Mouse (Mus musculus) hindbrain, embryonic 10.5 days (tissue): Measurements from ENCODE around the gene Krtap4-16. TPM values are rescaled to one million over a fixed set of nuclear protein-coding genes. Genes with fewer than 3 reads are reported as not detected.
A peak's percentile ranks its signal among the peaks of the same experiment; 100 is the strongest.
"Not testable (repeated sequence)": the region's sequence is repeated elsewhere in the genome, so short reads cannot be mapped to it uniquely, and the experiment has no call there.

Experiments used
- DNase-seq: peaks from one replicate; pipeline ENCODE4 v3.0.0-alpha.2; 2017; ENCODE audit warnings: low spot score
- H3K27ac ChIP-seq: fragments of 300-500 bp; sonication (generic); 2 replicates; pipeline ENCODE4 v1.5.1; 2016; ENCODE audit warnings: mild to moderate bottlenecking, moderate library complexity
- H3K27me3 ChIP-seq: fragments of 300-500 bp; sonication (generic); 2 replicates; pipeline ENCODE4 v1.6.1; 2016; ENCODE audit warnings: mild to moderate bottlenecking; ENCODE audit not compliant: poor library complexity, insufficient read depth, severe bottlenecking
- H3K36me3 ChIP-seq: fragments of 300-500 bp; sonication (generic); 2 replicates; pipeline ENCODE4 v1.6.1; 2016; ENCODE audit warnings: mild to moderate bottlenecking, moderate library complexity
- H3K4me1 ChIP-seq: fragments of 300-500 bp; sonication (generic); replicated peaks from 2 replicates; pipeline ENCODE4 v1.6.1; 2016; ENCODE audit warnings: mild to moderate bottlenecking
- H3K4me3 ChIP-seq: fragments of 300-500 bp; sonication (generic); 2 replicates; pipeline ENCODE4 v1.5.1; 2016; ENCODE audit warnings: mild to moderate bottlenecking, moderate library complexity
- H3K9me3 ChIP-seq: fragments of 300-500 bp; sonication (generic); 2 replicates; pipeline ENCODE4 v1.6.1; 2016; ENCODE audit warnings: mild to moderate bottlenecking, moderate library complexity
- WGBS: fragments of 180-500 bp; shearing (Covaris S2); methylation state at CpG from one replicate; pipeline ENCODE4 v1.1.7; 2016; 5-methylcytosine and 5-hydroxymethylcytosine counted together
- polyA plus RNA-seq: library from polyadenylated mRNA; unstranded; fragments of >200 nt; fragmentation: Nextera tagmentation; extraction: Ambion mirVana; gene quantifications from 2 replicates; pipeline ENCODE4 v1.2.1, GENCODE M21; 2016

Gene Krtap4-16
- polyA plus RNA-seq, result not detected in 2 replicates

DNA sequence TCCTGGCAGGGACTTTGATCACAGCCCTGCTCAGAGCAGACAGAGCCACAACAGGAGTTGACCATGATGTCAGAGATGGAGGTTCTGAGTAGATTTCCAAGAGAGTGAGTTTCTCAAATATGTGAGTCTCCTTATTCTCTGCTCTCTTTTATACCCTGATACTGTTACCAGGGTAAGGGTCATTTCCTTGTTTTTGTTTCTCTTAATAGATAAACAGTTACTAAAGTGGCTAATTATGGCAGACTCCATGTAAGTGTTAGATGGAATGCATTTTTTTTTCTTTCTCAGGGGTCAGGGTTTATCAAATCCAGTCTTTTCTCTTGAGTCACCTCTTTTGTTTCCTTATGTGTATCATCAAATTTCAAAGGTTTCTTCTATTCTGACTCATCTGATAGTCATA is at the start of gene Krtap4-16:
Gene Krtap4-16, minus strand, starts transcription at position 101 of the 400 bp plus-strand sequence.
- Histone ChIP-seq H3K27ac (no peak within 1 kb of the TSS), H3K9me3 (0 out of 2 replicates have a peak, but pooled peaks cover 4% of the 10 kb centered on the region), H3K4me3 (no peak within 1 kb of the TSS), H3K36me3 (no peaks in the 10 kb centered on the region), H3K27me3 (no peaks in the 10 kb centered on the region), H3K4me1 (no peaks in the 10 kb centered on the region)
- DNase-seq, result no peak

DNA sequence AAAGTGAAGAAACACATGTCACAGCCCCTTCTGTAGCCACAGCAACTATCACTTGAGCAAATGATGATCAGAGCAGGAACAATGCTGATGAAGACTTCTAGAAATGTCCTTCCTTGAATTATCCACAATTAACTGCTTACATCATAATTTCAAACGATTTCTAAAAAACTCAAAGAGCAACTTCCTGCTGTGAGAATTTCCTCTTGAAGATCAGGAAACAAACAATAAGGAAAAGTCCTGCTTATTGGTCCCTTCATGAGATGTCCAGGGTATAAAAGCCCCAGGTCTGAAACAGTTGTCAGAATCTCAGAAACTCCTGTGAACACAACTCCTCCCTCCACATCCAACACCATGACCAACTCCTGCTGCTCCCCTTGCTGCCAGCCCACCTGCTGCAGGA is 27.5 kb upstream of the Krtap4-16 start, which contains the start of gene Gm11567:
Gene Gm11567, plus strand, starts transcription at position 301 of the 400 bp plus-strand sequence.
- H3K4me1 ChIP-seq, DNase-seq, H3K36me3 ChIP-seq, H3K27me3 ChIP-seq, H3K27ac ChIP-seq, H3K9me3 ChIP-seq, H3K4me3 ChIP-seq: not testable (repeated sequence)
- WGBS, result 56% methylated on average over 1 of the region's 1 CpGs

DNA sequence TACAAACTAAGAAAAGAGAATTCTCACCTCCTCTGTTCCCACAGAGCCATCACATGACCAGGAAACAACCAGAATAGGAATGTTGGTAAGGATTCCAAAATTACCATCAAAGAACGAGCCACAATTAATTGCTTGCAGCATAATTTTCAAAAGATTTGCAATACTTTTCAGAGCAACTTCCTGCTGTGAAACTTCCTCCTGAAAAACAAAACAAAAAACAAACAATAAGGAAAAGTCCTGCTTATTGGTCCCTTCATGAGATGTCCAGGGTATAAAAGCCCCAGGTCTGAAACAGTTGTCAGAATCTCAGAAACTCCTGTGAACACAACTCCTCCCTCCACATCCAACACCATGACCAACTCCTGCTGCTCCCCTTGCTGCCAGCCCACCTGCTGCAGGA is 21.7 kb upstream of the Krtap4-16 start, which contains the start of gene Krtap9-1:
Gene Krtap9-1, plus strand, starts transcription at position 301 of the 400 bp plus-strand sequence.
- not testable (repeated sequence) for H3K27me3 ChIP-seq, H3K4me3 ChIP-seq, H3K36me3 ChIP-seq, DNase-seq, H3K27ac ChIP-seq, H3K4me1 ChIP-seq, H3K9me3 ChIP-seq
- 83% methylated on average over 1 of the region's 1 CpGs for WGBS

DNA sequence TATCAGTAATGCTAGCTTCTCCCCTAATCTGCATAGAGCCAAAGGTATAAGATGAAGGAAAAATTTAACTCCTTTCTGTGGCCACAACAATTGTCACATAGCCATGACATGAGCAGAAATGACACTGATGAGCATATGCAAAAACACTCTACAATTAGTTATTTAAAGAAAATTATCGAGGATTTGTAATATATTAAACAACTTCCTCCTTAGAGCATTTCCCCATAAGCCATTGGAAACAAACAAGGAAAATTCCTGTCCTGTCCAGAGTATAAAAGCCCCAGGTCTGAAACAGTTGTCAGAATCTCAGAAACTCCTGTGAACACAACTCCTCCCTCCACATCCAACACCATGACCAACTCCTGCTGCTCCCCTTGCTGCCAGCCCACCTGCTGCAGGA is 12.8 kb upstream of the Krtap4-16 start, which contains the start of gene Gm11559:
Gene Gm11559, plus strand, starts transcription at position 301 of the 400 bp plus-strand sequence.
- not testable (repeated sequence) for H3K4me1 ChIP-seq, H3K27ac ChIP-seq, H3K4me3 ChIP-seq, H3K36me3 ChIP-seq, H3K9me3 ChIP-seq, DNase-seq, H3K27me3 ChIP-seq
- WGBS, result 67% methylated on average over 1 of the region's 1 CpGs

DNA sequence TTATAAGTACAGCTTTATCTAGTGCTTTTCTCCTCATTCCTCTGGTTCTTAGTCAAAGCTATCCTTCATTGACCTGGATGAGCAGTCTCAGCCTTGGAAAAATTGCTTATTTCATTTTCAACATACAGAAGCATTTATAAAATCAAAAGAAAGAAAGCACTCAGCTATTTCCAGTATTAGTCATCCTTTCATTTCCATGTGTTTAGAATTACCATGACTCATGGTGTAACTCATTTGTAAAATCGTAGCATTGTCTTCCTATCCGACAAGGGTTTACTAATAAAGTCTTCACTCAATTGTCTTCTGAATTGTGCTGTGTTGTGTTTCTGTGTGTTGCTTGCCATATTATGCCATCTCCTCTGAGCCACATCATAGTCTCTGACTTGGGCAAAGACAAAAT is 7.4 kb upstream of the Krtap4-16 start:
- Histone ChIP-seq H3K27me3 (no peaks in the 10 kb centered on the region), H3K27ac (no peak overlapping the region), H3K4me3 (no peak overlapping the region), H3K4me1 (no peaks in the 10 kb centered on the region), H3K36me3 (no peaks in the 10 kb centered on the region), H3K9me3 (no peaks in the 10 kb centered on the region)
- 83% methylated on average over 2 of the region's 2 CpGs for WGBS
- no peak for DNase-seq

DNA sequence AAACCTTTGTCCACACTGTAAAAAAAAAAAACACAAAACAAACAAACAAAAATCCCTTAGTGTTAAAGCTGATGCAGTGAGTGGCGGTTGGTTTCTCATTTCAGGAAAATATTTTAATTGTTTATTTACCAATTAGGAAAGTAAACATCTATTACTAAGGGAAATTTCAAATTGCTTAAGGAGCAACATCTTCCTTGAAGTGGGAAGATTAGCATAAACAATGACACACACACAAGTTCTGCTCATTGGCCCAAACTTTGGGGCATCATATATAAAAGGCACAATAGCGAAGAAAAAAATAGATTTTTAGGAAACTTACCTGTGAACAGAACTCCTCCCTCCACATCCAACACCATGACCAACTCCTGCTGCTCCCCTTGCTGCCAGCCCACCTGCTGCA is 6.2 kb upstream of the Krtap4-16 start, which contains the start of gene Gm11568:
Gene Gm11568, plus strand, starts transcription at position 301 of the 400 bp plus-strand sequence.
- Histone ChIP-seq H3K27ac (no peak within 1 kb of the TSS), H3K36me3 (no peaks in the 10 kb centered on the region), H3K4me1 (no peaks in the 10 kb centered on the region), H3K9me3 (no peaks in the 10 kb centered on the region), H3K27me3 (no peaks in the 10 kb centered on the region), H3K4me3 (no peak within 1 kb of the TSS)
- WGBS, result 86% methylated on average over 2 of the region's 2 CpGs
- no peak for DNase-seq

DNA sequence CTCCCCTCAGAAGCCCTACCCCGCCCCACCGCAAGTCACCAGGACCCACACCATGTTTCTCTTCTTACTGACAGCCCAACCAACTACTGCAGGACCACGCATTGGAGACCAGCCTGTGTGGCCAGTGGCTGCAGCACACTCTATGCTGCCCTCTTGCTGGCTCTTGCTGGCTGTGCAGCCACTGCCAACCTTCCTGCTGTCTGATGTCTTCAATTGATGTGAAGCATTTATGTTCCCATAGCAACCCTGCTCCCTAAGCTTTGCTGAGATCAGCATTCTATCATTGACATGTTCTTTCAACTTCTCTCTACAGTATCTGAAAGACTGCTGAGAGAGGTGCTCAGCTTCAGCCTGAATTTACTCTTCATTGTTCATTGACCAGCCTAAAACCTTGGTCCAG is 2.7 kb upstream of the Krtap4-16 start:
- H3K4me1 ChIP-seq, result no peaks in the 10 kb centered on the region
- peak; percentile 15 for DNase-seq
- 63% methylated on average over 3 of the region's 3 CpGs for WGBS

DNA sequence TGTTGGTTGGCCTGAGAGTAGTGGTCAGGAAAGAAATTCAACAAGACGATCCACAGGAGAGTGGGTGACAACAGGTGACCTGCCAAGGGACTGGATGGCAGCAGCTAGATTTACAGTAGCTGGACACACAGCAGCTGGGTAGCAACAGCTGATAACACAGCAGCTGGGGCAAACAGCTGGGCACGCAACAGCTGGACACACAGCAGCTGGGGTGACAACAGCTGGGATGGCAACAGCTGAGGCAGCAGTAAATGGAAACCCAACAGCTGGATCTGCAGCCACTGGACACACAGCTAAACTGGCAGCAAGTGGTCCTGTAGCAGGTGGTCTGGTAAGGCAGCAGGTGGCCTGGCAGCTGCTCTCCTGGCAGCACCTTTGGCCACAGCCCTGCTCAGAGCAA is 4.7 kb downstream of the Krtap4-16 start:
- Histone ChIP-seq H3K9me3 (0 out of 2 replicates have a peak, but pooled peaks cover 4% of the 10 kb centered on the region), H3K27me3 (no peaks in the 10 kb centered on the region), H3K27ac (no peak overlapping the region), H3K36me3 (no peaks in the 10 kb centered on the region), H3K4me3 (no peak overlapping the region), H3K4me1 (no peaks in the 10 kb centered on the region)
- DNase-seq, result no peak
- 87% methylated on average over 2 of the region's 2 CpGs for WGBS

More for the DNA sequence above, 2.7 kb upstream of the Krtap4-16 start:
- no peaks in the 10 kb centered on the region for H3K27me3 ChIP-seq
- H3K27ac ChIP-seq, result no peak overlapping the region
- H3K36me3 ChIP-seq, result no peaks in the 10 kb centered on the region
- H3K4me3 ChIP-seq, result no peak overlapping the region
- H3K9me3 ChIP-seq, result 0 out of 2 replicates have a peak, but pooled peaks cover 4% of the 10 kb centered on the region

DNA sequence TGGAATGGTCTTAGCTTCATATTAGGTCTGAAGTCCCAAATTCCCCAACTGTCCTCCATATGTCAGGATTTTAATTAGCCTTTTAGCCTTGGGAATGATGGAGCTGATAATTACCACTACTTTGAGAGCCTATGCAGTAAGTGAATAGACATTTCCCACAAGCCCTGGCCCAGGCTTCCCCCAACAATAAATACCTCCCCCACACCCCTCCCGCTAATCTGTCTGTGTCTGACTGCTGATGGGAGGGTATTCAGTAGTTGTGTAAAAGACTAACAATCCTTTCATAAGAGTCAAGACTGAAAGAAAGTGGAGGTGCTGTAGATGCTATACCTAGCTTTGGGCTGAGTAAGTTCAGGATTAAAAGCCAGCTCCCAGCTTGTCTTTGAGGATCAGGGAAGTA is 9.2 kb downstream of the Krtap4-16 start:
- DNase-seq, result no peak
- Histone ChIP-seq H3K9me3 (no peaks in the 10 kb centered on the region), H3K4me3 (no peak overlapping the region), H3K27ac (no peak overlapping the region), H3K36me3 (no peaks in the 10 kb centered on the region), H3K4me1 (no peaks in the 10 kb centered on the region), H3K27me3 (no peaks in the 10 kb centered on the region)
- 87% methylated on average over 1 of the region's 1 CpGs for WGBS

DNA sequence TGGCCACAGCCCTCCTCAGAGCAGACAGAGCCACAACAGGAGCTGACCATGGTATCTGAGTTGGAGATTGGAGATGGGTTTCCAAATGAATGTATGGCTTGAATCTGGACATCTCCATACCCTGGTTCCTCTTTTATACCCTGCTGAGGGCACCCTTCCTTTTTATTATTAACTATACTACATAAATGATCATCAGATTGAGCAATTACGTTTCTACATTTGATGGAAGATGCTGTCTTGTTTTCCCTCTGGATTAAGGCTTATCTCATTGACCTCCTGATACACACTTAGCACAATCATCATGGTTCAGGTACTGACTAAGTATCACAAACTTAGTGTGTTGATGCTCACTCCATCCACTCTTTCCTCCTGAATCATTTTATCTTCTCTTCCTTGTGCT is 13.4 kb downstream of the Krtap4-16 start, which contains the start of gene 2300003K06Rik:
Gene 2300003K06Rik, minus strand, starts transcription at position 101 of the 400 bp plus-strand sequence.
- H3K9me3 ChIP-seq, result no peaks in the 10 kb centered on the region
- H3K36me3 ChIP-seq, result no peaks in the 10 kb centered on the region
- H3K27ac ChIP-seq, result no peak within 1 kb of the TSS
- H3K4me3 ChIP-seq, result no peak within 1 kb of the TSS
- H3K4me1 ChIP-seq, result no peaks in the 10 kb centered on the region
- 88% methylated on average over 1 of the region's 1 CpGs for WGBS
- DNase-seq, result no peak
- H3K27me3 ChIP-seq, result no peaks in the 10 kb centered on the region

DNA sequence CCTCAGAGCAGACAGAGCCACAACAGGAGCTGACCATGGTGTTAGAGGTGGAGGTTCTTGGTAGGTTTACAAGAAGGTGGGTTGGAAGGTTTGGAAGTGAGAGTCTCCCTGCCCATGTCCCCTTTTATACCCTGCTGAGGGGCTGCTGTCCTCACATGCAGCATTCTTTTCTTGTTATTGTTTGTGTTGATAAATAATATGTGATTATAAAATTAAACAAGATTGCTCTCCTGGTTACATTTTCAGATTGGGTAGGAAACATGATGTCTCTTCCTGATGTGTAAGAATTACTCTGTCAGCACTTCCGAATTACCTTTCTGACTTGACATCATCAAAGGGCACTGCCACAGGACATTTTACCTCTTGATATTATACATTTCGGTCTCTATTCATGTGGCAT is 35.8 kb downstream of the Krtap4-16 start, which contains the start of gene Gm11564:
Gene Gm11564, minus strand, starts transcription at position 101 of the 400 bp plus-strand sequence.
- H3K9me3 ChIP-seq, H3K36me3 ChIP-seq, DNase-seq, H3K4me1 ChIP-seq, H3K27ac ChIP-seq, H3K4me3 ChIP-seq, H3K27me3 ChIP-seq: not testable (repeated sequence)
- WGBS, result 90% methylated on average over 2 of the region's 2 CpGs

DNA sequence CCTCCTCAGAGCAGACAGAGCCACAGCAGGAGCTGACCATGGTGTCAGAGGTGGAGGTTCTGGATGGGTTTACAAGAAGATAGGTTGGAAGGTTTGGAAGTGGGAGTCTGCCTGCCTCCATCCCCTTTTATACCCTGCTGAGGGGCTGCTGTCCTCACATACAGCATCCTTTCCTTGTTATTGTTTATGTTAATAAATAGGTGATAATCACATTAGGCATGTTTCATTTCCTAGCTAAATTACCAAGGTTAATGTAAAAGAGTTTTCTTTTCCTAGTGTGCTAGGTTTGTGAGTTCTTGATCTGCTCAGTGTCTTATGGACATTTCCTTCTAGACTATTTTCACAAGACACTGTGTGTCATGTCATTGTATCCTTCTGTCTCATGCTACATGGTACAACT is 41.6 kb downstream of the Krtap4-16 start, which contains the start of gene Krtap4-13:
Gene Krtap4-13, minus strand, starts transcription at position 101 of the 400 bp plus-strand sequence.
- not testable (repeated sequence) for H3K27ac ChIP-seq, H3K36me3 ChIP-seq, H3K9me3 ChIP-seq, H3K4me1 ChIP-seq, DNase-seq, H3K27me3 ChIP-seq, H3K4me3 ChIP-seq

DNA sequence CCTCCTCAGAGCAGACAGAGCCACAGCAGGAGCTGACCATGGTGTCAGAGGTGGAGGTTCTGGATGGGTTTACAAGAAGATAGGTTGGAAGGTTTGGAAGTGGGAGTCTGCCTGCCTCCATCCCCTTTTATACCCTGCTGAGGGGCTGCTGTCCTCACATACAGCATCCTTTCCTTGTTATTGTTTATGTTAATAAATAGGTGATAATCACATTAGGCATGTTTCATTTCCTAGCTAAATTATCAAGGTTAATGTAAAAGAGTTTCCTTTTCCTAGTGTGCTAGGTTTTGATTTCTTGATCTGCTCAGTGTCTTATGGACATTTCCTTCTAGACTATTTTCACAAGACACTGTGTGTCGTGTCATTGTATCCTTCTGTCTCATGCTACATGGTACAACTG is 47.1 kb downstream of the Krtap4-16 start, which contains the start of gene Gm11554:
Gene Gm11554, minus strand, starts transcription at position 101 of the 400 bp plus-strand sequence.
- WGBS, result no CpG with 5 or more reads among the region's 1 CpGs
- not testable (repeated sequence) for H3K36me3 ChIP-seq, H3K4me3 ChIP-seq, H3K4me1 ChIP-seq, H3K27ac ChIP-seq, H3K27me3 ChIP-seq, H3K9me3 ChIP-seq, DNase-seq
